14 mouse cellular contexts compared by ENCODE assay signal in genomic region chr4:106964356-106964755, GRCm38 (mm10). TPM values are rescaled to one million over a fixed set of nuclear protein-coding genes. Genes with fewer than 3 reads are reported as not detected.
DNase-seq lines count a peak whose midpoint lies in the region; ATAC-seq and TF ChIP-seq lines count a peak whose summit lies in the region.
"Had no signal": no experiment of that assay in that cellular context is flagged by ENCODE, and none has a peak within 500 bp of the region (broad histone marks: within the 10 kb centered on the region; RNA-seq: fewer than 3 reads in every experiment).

No protein-coding gene starts in this region.

- peaks cover 14% of the 10 kb centered on the region for H3K36me3 ChIP-seq in heart, embryonic 10.5 days
- H3K36me3 ChIP-seq in embryonic facial prominence, embryonic 10.5 days (replicated peaks): peaks cover 63% of the 10 kb centered on the region
- peaks cover 17% of the 10 kb centered on the region for H3K36me3 ChIP-seq in limb, embryonic 14.5 days (ENCODE audit: control insufficient read depth, insufficient read depth, low read length)

- WGBS in heart, embryonic 10.5 days: 69% methylated on average over 9 of the region's 9 CpGs
- 71% methylated on average over 9 of the region's 9 CpGs for WGBS in embryonic facial prominence, embryonic 10.5 days
- 46% methylated on average over 9 of the region's 9 CpGs for WGBS in limb, embryonic 14.5 days

- no peak overlapping the region for H3K4me2 ChIP-seq in limb, embryonic 14.5 days (replicated peaks; ENCODE audit: low read depth, low read length, severe bottlenecking)
- H3K4me2 ChIP-seq: limb, embryonic 15.5 days had no signal

- 0 out of 2 replicates have a peak, but pooled peaks have one; percentile 27 for ATAC-seq in limb, embryonic 14.5 days (ENCODE audit: low FRiP score, low read depth)

- no peaks in the 10 kb centered on the region for H3K9me3 ChIP-seq in heart, embryonic 10.5 days
- no peaks in the 10 kb centered on the region for H3K9me3 ChIP-seq in embryonic facial prominence, embryonic 10.5 days
- H3K9me3 ChIP-seq in limb, embryonic 14.5 days (ENCODE audit: control insufficient read depth, low read length): no peaks in the 10 kb centered on the region
- H3K9me3 ChIP-seq: limb, embryonic 15.5 days had no signal

- no peaks in the 10 kb centered on the region for H3K27me3 ChIP-seq in heart, embryonic 10.5 days (ENCODE audit: insufficient read depth, poor library complexity, severe bottlenecking)
- H3K27me3 ChIP-seq in embryonic facial prominence, embryonic 10.5 days (replicated peaks; ENCODE audit: low read depth, poor library complexity, severe bottlenecking): no peaks in the 10 kb centered on the region
- no peaks in the 10 kb centered on the region for H3K27me3 ChIP-seq in limb, embryonic 14.5 days (ENCODE audit: control insufficient read depth, insufficient read depth, low read length)
- H3K27me3 ChIP-seq: limb, embryonic 15.5 days; megakaryocyte, embryonic 14.5 days had no signal

- intact Hi-C loops in heart, postnatal 25 days (cut with DNase I): no loop called here
- intact Hi-C loops in left cerebral cortex, postnatal 4 days (cut with DNase I): no loop called here

- peaks cover 78% of the 10 kb centered on the region for H3K4me1 ChIP-seq in heart, embryonic 10.5 days
- H3K4me1 ChIP-seq in embryonic facial prominence, embryonic 10.5 days: peaks cover 83% of the 10 kb centered on the region
- peaks cover 32% of the 10 kb centered on the region for H3K4me1 ChIP-seq in limb, embryonic 14.5 days (ENCODE audit: control insufficient read depth, insufficient read depth, low read length)

- H3K4me3 ChIP-seq in heart, embryonic 10.5 days: no peak overlapping the region
- H3K4me3 ChIP-seq in embryonic facial prominence, embryonic 10.5 days: no peak overlapping the region
- no peak overlapping the region for H3K4me3 ChIP-seq in limb, embryonic 14.5 days (replicated peaks; ENCODE audit: low read length)
- H3K4me3 ChIP-seq: limb, embryonic 15.5 days; megakaryocyte, embryonic 14.5 days had no signal

- no peak for TF ChIP-seq POLR2A in limb, embryonic 14.5 days (IDR thresholded peaks at IDR 0.05; ENCODE audit: borderline replicate concordance, extremely low read depth, insufficient read depth, insufficient read length)

- DNase-seq in heart, embryonic 10.5 days (ENCODE audit: low spot score): no peak
- DNase-seq in heart, postnatal 25 days (ENCODE audit: low spot score): no peak
- DNase-seq in left cerebral cortex, adult 18-20 months (ENCODE audit: low spot score in 2 of 2): peak; percentile 54 to 61
- no peak for DNase-seq in left cerebral cortex, postnatal 4 days
- DNase-seq in embryonic facial prominence, embryonic 10.5 days (ENCODE audit: low spot score): no peak
- no peak for DNase-seq in limb, embryonic 14.5 days (ENCODE audit: low spot score)
- no peak for DNase-seq in thymus, postnatal 0 days (ENCODE audit: low spot score)
- DNase-seq in cerebellum, postnatal 10 days: no peak
- DNase-seq: adrenal gland, postnatal 25 days; B cell, adult 2 months; kidney, postnatal 25 days; lung, adult 2 months had no signal

- peak overlapping the region; percentile 18; the same call in 1 of the 2 replicates for H3K27ac ChIP-seq in heart, embryonic 10.5 days
- 0 out of 2 replicates have a peak overlapping the region, but pooled peaks have one; percentile 12 for H3K27ac ChIP-seq in embryonic facial prominence, embryonic 10.5 days (replicated peaks)
- no peak overlapping the region for H3K27ac ChIP-seq in limb, embryonic 14.5 days (replicated peaks; ENCODE audit: low read depth, low read length)

- no peak overlapping the region for H3K9ac ChIP-seq in limb, embryonic 14.5 days (ENCODE audit: low read depth, low read length, severe bottlenecking)
- H3K9ac ChIP-seq: limb, embryonic 15.5 days had no signal

RNA-seq across cellular contexts. Expression of gene Ssbp3, which starts 53.9 kb away (rescaled TPM):
- 69.6 and 139 TPM in 2 replicates for polyA plus RNA-seq in heart, embryonic 10.5 days (2016; fragmentation: Nextera tagmentation; extraction: Ambion mirVana)
- total RNA-seq in heart, postnatal 25 days (2021): 10 to 100 TPM; 41.6 to 45.0 TPM
- 100 to 1,000 TPM; 190 to 197 TPM for total RNA-seq in left cerebral cortex, adult 18-20 months (2021)
- 100 to 1,000 TPM; 146 to 149 TPM for total RNA-seq in left cerebral cortex, postnatal 4 days (2021)
- 147 TPM in 2 replicates for polyA plus RNA-seq in embryonic facial prominence, embryonic 10.5 days (2016; fragmentation: Nextera tagmentation; extraction: Ambion mirVana)
- 191 and 202 TPM in 2 replicates for polyA plus RNA-seq in limb, embryonic 14.5 days (2012; rRNA removed)
- 94.3 and 115 TPM in 2 replicates for polyA plus RNA-seq in limb, embryonic 14.5 days (2014; fragmentation: Nextera tagmentation; extraction: Ambion mirVana)
- 93.6 and 106 TPM in 2 replicates for polyA plus RNA-seq in thymus, postnatal 0 days (2015; fragmentation: Nextera tagmentation; extraction: Ambion mirVana)

Comparison
In these comparisons a context has a peak if more than half of its experiments do, and no peak if none do; other contexts are left out.
1. DNase-seq: peak in left cerebral cortex, adult 18-20 months (2 of 2); none in heart, embryonic 10.5 days (single experiment), heart, postnatal 25 days (single experiment), left cerebral cortex, postnatal 4 days (single experiment), embryonic facial prominence, embryonic 10.5 days (single experiment), limb, embryonic 14.5 days (single experiment), thymus, postnatal 0 days (single experiment) and cerebellum, postnatal 10 days (0 of 2).